Mouse (Mus musculus): ENCODE results near the gene Prr12.

- TF ChIP-seq CTCF (IDR thresholded peaks at IDR 0.05; ENCODE audit: insufficient read depth, low read depth, low read length): no peak
- no peak for TF ChIP-seq POLR2A (IDR thresholded peaks at IDR 0.05; ENCODE audit: insufficient read depth, low read depth, low read length)
Measured at GRCm38 (mm10) chr7:45038411-45038810, 14.3 kb downstream of the Prr12 start.
